Mouse (Mus musculus): ENCODE data around the gene Slc26a8.
"Not testable (repeated sequence)": the region's sequence is repeated elsewhere in the genome, so short reads cannot be mapped to it uniquely, and the experiment has no call there.

The Slc26a8 gene

DNA sequence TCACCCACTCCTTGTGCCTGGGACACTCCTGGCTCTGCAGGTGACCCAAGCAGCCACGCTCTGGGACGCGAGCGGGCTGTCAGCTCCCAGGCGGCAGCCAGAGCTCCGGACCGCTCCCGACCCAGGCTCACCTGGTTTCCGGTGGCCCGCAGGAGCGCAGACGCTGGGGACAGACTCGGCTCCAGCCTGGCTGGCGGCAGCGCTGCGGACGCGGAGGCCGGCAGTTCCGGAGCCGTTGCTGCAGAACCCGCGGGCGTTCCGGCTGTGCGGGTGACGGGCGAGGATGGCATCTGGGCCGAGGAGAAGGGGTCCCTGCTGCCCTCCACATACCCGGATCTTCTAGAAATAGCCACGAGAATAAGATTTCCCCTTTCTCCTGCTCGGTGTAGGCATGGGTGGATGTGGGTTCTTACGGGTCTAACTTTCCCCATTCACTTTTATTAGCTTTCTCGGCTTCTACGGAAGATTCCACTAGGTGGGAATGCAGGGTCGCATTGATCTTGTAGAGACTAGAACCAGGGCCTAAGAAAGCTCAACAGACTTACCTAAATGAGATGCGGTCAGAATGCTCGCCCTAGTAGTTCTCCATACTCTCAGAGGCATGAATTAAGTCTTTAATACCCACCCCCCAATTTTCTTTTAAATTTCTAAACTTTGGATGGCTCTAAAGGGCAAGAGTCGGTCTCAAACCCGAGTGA, at the start of gene Slc26a8:
Gene Slc26a8 (minus strand): TSS at position 648 of the 698 bp plus-strand sequence.
- DNase-seq (ENCODE audit: low spot score in 2 of 2), result no peak

DNA sequence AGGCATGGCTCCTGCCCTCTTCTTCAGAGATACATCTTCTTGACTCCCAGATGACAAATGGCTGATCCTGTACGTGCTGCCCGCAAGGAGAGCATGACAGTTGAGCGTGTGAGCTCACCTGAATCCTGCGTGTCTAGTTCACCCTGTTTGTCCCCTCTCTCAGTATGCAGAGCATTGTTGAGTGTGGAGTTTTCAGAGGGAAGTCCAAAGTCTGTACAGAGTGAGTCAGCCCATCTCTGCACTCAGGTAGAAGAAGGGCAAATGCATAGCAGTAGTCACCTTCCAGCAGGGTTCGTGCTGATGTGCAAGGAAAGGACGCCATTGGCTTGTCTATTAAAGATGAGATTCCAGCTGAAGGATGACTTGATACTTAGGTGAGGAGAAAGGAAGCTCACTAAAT, 49.2 kb upstream of the Slc26a8 start:
- no peak for DNase-seq (ENCODE audit: low spot score in 2 of 2)

DNA sequence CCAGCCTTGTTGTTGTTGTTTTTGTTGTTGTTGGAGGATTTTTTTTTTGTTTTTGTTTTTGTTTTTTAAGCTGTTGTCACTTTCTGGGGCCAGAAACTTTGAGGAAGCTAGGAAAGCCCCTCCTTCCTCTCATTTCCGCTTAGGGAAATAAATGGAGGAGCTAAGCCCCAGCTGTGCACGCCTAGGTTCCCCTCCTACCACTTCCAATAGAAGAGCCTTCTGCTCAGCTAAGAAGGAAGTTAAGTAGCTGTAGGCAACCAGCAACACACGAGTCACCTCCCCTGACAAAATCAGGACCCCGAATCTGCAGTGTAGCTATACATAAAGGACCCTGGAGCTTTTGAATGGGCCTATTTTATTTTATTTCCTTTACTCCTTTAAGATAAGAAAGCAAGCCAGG, 47.9 kb upstream of the Slc26a8 start:
- DNase-seq (ENCODE audit: low spot score in 2 of 2), result no peak

DNA sequence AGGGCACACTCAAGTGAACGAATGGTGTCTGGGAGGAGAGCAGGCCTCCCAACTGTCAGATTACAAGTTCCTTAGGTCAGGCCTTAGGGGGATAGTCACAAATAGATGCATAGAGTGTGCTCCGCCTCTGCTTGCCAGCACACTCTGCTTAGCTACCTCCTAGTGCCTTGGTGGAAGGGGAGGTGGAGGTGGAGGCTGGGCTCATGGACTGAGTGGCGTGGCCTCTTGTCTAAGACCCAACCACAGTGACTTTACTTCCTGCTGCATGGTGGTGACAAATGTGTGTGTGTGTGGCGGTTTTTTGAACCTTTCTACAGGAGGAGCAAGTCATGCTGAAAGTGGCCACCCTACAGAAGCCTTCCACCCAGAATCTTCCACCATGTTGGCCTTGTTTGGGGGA, 46.5 kb upstream of the Slc26a8 start:
- DNase-seq (ENCODE audit: low spot score in 2 of 2), result no peak

DNA sequence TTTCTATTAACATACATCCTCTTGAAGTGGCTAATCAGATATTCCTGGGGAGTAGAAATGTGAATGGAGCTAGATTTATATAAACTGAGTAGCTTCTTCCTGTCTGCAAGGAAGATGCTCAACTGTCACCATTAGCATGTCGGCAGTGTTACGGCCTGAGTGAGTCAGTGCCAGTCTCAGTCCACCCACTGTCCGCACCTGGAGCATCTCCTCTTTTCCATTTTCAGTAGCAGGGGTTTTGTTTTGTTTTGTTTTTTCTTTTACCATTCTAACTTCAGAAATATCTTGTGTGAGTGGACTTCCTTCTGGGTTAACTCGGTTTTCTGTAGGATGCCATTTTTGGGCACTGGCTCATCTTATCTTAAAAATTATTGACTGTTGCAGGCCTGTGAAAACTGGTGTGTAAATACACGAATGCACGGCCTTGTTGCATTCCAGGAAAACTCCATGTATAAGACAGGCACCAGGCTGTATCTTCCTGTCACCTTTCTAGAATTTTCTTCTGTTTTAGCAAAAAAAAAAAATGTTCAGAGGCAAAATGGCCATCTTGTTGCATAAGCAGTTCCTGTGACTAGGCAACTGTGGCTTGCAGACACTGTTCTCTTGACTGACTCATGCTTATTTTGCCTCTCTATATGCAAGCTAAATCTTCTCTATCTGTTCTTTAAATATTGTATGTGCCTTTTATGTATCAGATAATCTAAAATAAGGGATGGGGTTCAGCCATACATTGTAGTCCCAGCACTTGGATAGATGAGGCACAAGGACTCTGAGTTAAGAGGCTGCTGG, 45.5 kb upstream of the Slc26a8 start:
- DNase-seq (ENCODE audit: low spot score in 2 of 2), result no peak

DNA sequence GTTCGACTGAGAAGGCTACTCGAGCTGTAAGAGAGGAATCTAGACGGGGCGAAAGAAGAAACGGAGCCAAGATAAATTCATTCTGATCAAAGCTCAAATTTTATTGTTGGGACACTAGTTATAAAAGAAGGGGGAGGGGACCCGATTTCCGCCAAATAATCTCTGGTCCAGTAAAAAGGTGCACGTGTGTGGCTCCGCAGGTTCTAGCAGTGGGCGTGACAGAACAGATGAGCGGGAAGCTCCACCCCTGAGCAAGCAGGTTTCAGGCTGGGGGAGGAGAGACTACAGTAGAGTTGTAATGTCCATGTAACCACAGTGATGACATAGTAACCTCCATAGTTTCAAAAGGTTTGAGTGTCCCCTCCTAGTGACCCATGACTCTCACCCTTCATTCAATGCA, 37.5 kb upstream of the Slc26a8 start:
- not testable (repeated sequence) for DNase-seq (ENCODE audit: low spot score in 2 of 2)

DNA sequence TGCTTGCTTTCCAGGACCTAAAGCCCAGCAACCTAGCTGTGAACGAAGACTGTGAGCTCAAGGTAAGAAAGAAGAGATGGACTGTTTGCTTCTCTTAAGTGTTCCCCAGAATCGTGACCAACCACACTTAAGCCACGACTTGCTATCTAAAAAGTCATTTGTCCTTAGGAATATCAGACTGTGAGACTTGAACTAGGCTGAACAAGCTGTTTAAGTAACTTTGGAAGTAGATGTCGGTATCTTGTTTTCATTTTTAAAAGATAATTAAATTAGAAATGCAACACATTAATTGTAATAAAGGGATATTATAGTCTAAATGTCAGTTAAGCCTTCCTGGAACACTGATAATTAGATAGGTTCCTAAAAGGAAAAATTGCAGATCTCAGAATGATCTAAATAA, 35.8 kb upstream of the Slc26a8 start, which contains the start of gene AC170998.1:
Gene AC170998.1 (plus strand): TSS at position 301 of the 400 bp plus-strand sequence.
- DNase-seq (ENCODE audit: low spot score in 2 of 2), result no peak

DNA sequence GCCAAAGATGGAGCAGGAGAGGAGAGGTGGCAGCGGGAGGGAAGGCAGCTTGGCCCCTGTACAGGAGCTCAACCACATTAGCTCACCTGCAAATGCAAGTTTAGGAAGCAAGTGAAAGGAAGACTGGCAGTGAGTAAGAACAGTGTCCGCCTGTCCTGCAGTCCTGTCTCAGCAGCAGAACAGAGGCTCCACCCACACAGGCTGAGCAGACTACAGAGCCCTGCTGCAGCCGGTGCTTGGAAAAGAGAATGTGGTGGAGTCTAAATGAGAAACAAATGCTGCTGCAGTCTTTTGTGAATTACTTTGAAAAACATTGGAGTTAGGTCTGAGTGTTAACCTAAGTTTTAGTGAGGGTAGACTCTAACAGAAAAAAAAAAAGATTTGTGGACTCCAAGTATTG, 27.5 kb upstream of the Slc26a8 start:
- no peak for DNase-seq (ENCODE audit: low spot score in 2 of 2)

DNA sequence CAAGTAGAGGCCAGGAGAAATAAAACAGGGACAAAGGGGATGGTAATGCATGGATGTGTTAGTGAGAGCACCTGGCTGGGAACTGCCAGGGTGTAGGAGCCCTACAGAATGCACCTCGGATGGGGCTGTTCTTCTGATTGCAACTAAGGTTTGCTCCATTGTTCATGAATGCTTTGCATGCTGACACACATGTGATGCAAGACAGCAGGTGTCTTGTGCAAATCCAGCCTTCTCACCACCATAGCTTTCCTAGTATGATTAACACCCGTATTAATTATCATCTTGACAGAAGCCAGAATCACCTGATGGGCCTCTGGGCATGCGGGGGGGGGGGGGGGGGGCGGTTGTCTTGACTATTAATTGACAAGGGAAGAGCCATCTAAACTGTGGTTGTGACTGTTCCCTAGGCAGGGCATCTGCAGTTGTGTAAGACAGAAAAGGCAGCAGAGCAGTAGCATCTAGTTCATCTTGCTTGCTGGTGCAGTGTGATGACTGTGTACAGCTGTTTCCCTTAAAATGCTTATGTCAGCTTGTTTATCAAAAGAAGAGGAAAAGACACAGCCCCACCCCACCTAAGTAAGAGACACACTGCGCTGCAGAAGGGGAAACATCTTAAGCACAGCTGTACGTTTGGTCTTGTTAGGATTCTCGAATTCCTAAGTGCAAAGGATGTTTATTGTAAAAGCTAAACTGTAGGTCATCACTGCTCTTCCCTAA, 26.0 kb upstream of the Slc26a8 start:
- DNase-seq (ENCODE audit: low spot score in 2 of 2), result no peak

DNA sequence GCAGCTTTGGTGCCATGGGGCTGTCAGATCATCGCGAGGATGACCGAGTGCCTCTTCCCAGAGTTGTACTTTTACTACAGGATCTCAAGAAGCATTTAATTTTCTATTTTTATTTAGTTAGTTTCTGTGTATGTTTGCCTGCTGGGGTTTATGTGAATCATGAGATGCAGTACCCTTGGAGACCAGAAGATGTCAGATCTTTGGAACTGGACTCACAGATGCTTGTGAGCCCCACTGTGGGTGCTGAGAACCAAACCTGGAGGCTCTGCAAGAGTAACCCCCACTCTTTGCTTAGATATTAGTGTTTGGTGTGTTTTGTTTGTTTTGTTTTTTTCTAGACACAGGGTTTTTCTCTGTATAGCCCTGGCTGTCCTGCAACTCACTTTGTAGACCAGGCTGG, 24.0 kb upstream of the Slc26a8 start:
- DNase-seq (ENCODE audit: low spot score in 2 of 2), result no peak

DNA sequence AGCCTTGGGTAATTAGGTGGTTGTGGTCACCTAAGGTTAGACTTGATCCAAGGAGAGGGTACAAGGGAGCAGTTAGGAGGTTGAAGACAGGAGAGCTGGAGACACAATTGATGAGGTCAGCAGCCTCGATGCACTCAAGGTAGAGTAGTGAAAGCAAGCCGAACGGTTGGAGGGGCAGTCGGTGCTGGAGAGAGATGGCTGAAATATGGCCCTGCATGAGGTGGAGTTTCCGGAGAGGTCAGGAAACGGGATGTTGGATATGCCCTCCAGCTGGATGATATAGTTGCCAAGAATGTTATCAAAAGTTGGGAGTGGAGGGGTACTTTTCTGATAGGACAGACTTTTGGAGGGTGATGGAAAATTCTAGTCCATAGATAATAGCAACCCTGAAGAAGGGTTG, 22.3 kb upstream of the Slc26a8 start:
- DNase-seq (ENCODE audit: low spot score in 2 of 2), result no peak

DNA sequence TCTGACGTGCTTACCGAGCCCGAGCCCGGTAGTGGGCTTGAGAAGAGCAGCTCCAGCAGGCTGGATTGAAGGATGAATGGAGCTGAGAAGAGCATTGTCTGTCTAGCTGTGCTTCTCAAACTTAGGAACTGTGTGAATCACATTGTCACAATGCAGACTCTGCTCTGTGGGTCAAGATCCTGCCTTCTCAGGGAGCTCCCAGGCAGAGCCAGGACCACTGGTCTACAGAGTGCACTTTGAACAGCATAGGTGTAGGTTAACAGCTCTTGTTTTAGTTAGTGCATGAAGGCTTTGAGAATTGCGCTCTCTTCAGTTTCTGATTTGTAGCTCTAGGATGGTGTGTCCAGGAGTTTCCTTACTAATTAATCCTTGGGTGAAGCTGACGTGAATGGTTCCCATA, 21.2 kb upstream of the Slc26a8 start:
- DNase-seq (ENCODE audit: low spot score in 2 of 2), result no peak

DNA sequence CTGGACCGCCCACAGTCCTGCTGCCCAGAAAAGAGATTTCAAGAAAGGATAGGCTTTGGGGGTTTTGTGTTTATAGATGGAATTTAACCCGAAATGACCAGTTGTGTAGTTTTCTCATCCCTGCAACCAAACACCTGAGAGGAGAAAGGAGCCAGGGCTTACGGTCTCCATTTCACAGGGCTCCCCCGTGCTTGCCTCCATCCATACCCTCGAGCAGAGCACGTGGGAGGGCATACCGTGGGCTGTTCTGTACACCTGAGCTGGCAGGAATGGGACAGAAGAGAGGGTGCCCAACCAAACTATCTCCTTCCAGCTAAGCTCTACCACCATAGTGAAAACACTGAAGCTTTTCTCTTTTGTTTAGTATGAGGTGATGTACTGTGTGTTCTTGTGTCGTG, 20.3 kb upstream of the Slc26a8 start:
- no peak for DNase-seq (ENCODE audit: low spot score in 2 of 2)

DNA sequence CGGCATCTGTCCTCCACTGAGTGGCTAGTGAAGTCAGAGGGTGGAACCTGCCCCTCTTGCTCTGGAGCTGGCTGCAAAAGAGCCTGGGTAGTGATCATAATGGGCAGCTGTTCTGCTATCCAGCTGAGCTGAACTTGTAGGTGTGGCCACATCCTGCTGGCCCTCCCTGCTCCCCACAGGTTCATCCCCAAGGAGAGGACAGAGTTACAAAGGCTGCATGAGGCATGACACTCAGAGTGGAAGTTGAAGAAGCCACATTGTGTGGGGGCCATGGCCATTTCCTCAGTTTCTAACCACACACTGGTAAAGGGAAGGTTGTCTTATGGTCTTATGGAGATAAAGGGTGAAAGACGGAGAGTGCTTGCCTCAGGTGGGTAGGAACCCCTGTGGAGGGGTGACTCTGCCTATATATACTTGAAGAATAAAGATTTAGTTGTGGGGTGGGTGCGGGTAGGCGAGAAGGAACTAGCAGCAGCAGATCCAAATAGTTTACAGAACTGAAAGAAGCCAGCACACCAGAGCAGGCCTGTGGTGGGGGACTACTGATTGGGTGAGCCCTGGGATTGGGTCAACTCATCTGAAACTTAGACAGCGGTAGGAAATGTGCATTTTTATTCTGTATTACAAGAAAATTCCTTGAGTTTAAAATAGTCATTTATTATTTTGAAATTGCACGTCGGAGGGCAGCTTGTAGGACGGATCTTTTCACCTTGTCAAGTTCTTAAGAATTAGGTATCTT, 19.7 kb upstream of the Slc26a8 start:
- DNase-seq (ENCODE audit: low spot score in 2 of 2), result no peak

DNA sequence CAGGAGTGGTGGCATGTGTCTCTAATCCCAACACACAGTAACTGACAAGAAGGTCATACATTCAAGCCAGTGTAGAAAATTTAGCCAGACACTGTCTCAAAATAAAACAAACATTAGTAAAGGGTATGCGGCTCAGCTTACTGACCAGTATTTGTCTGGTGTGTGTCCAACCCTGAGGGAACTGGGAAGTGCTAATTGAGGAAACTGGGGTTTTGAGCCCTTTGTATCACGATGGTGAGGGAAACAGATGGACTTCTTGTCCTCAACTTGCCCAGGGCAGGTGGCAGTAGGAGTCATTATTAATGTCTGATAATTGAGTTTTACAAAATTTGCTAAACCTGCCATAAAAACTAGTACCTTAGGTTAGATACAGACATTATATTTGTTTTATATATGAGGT, 19.0 kb upstream of the Slc26a8 start:
- no peak for DNase-seq (ENCODE audit: low spot score in 2 of 2)

DNA sequence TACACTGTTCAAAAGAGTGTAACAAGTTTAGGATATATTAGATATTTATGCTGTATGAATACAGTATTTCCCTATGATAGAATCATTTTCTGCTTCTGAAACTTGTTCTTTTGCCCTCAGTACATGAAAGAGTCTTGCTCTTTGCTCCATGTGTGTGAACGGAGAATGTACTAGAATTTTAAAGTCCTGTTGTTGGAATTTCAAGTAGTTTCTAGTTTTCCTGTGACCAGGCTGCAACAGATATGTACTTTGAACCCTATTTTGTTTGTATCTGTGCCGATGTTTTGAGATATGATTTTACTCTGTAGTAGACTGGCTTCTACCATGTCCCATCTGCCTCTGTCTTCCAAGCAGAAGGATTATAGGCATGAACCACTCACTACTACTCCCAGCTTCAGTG, 17.8 kb upstream of the Slc26a8 start:
- DNase-seq (ENCODE audit: low spot score in 2 of 2), result no peak

DNA sequence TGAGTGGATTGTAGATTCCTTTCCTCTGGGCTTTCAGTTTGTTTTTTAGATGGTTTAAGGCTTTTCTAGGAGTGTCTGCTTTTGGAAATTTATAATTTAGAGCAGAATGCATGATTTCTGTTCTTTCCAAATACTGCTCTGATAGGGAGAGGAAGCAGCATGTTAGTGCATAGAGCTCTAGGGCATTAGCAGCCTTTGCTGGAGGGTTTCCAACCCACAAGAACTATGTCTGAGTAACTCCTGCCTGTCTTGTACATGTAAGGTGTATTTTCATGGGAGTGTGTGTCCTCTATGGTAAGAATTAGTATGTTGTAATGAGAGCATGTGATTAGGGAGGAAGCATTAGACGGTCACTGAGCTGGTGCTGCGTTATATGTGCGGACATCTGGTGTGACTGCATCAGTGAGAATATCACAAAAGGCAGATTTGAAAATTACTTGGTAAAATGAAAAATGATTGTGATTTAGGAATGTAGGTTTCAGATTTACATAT, 17.1 kb upstream of the Slc26a8 start:
- DNase-seq (ENCODE audit: low spot score in 2 of 2), result no peak

DNA sequence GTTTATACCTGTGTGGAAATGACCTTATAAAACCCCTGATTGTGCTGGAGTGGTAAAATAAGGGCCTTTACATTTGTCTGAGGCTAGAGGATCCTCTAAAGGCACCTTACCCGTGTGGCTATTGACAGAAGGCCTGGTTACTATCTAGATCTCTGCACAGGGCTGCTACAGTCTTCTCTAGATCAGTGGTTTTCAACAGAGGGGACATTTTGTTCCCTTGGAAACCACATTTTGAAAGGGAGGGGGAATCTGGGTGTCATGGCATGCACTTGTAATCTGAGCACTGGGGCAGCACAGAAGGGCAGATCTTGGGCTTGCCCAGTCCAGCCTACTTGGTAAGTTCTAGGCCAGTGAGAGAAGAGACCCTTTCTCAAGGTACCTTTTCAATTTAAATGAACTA, 16.7 kb upstream of the Slc26a8 start:
- DNase-seq (ENCODE audit: low spot score in 2 of 2), result no peak

DNA sequence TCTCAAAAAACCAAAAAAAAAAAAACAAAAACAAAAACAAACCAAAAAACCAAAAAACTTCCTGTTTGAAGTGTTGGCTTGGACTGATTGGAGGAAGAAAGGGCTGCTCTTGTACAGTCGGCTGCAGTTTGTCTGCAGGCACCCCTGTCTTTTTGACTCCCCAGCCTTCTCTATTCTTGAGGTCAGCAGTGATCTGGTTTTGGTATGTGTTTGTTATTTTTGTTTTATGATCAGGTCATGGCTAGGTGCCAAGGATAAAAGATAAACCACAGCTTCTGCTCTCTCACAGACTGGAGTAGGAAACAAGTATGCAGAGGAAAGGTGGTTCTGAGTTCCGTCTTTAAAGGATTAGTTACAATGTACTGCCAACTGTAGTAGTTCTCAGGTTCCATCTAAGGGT, 12.6 kb upstream of the Slc26a8 start:
- no peak for DNase-seq (ENCODE audit: low spot score in 2 of 2)

DNA sequence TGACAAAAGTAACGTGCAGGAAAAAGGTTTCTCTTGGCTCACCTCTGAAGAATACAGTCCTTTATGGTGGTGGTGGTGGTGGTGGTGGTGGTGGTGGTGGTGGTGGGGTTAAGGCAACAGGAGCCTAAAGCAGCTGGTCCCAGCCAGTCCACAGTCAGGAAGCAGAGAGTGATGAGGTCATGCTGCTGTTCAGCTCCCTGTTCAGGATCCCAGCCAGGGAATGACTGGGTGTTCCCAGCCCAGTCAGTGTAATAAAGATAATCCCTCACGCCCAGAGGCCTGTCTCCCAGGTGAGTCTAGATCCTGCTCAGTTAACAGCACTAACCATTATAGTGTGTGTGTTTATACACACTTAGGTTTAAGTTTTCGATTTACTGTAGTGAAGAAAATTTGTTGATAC, 11.7 kb upstream of the Slc26a8 start:
- no peak for DNase-seq (ENCODE audit: low spot score in 2 of 2)

DNA sequence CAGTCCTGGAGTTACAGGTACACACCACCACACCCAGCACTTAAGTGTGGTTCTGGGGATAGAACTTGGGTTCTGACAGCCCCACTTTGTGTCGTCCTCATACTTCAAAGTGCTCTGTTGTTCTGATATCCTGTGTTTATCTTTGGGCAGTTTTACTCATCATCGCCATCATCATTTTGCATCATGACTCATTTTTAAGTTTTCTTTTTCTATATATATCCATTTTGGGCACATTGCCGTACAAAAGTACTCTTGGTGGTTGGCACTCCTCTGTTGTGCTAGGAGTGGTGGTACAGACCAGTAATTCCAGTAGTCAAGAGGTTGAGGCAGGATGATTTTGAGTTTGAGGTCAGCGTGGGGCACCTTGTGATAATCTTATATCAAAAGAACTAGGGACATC, 11.1 kb upstream of the Slc26a8 start:
- no peak for DNase-seq (ENCODE audit: low spot score in 2 of 2)

DNA sequence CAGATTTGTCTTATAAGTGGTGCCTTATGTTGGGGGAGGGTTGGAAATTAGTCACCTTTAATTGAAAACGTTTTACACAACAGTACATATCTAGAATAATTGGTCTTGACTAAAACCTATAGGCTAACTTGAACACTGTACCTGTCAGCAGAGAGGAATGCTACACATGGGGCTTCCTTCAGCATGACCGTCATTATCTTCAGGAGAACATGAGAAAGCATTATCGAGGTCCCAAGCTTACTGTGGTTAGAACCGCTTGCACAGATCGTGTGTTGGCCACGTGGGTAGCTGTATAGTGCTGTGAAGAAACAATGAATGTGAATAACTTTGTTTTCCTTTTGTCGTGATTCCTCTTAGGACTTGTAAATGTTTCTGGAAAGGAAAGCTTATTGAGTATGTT, 9.8 kb upstream of the Slc26a8 start:
- DNase-seq (ENCODE audit: low spot score in 2 of 2), result no peak
